ENCODE assay signal across 23 mouse cellular contexts in the genomic region with DNA sequence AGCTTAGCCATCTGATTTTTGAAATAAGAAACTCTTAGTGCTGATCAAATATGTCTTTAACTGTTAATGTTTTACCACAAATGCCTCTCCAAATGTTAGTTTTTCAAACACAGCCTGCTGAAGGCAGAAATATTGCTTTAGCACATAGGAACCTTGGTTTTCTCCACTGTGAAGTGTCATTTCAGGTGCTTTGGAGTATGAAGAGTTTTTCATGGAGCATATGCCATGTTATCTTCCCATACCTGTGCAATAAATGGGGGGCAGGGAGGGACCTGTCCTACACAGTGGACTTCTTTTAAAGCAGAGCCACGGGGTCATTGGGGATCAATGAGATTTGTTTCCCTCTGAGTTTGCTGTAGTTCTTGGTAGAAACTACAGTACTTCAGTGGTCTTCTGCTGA.
"Had no signal": no experiment of that assay in that cellular context is flagged by ENCODE, and none has a peak within 500 bp of the region (broad histone marks: within the 10 kb centered on the region; RNA-seq: fewer than 3 reads in every experiment).

No protein-coding gene starts in this region.

- H3K9ac ChIP-seq: heart, embryonic 12.5 days; hindbrain, embryonic 12.5 days; hindbrain, embryonic 14.5 days; intestine, embryonic 15.5 days had no signal

- H3K9me3 ChIP-seq: heart, embryonic 10.5 days; heart, embryonic 12.5 days; hindbrain, embryonic 10.5 days; hindbrain, embryonic 12.5 days; intestine, embryonic 15.5 days had no signal

- H3K27me3 ChIP-seq: heart, embryonic 12.5 days; hindbrain, embryonic 12.5 days; intestine, embryonic 15.5 days had no signal

- ATAC-seq: forebrain, embryonic 16.5 days; hindbrain, embryonic 16.5 days; inflammation-experienced regulatory T-cells, adult 6 months; intestine, embryonic 15.5 days; intestine, postnatal 0 days had no signal

- H3K4me1 ChIP-seq: heart, embryonic 10.5 days; heart, embryonic 12.5 days; hindbrain, embryonic 10.5 days; hindbrain, embryonic 12.5 days; intestine, embryonic 15.5 days had no signal

- H3K4me2 ChIP-seq: heart, embryonic 12.5 days; hindbrain, embryonic 12.5 days; hindbrain, embryonic 14.5 days; intestine, embryonic 15.5 days had no signal

- H3K27ac ChIP-seq: gastrocnemius, adult 2 months; heart, embryonic 10.5 days; hindbrain, embryonic 10.5 days; hindbrain, embryonic 12.5 days; hindbrain, embryonic 14.5 days; intestine, embryonic 15.5 days had no signal

- DNase-seq: gastrocnemius, adult 2 months; gastrocnemius, postnatal 10 days; gastrocnemius, postnatal 25 days; heart, adult 18-20 months; heart, postnatal 10 days; heart, postnatal 4 days; kidney, adult 18-20 months; kidney, adult 8-10 months; kidney, postnatal 10 days; kidney, postnatal 36 days; layer of hippocampus, adult 9-11 months; layer of hippocampus, postnatal 36 days; left cerebral cortex, postnatal 4 days had no signal

- H3K4me3 ChIP-seq: gastrocnemius, adult 2 months; heart, embryonic 10.5 days; heart, embryonic 12.5 days; hindbrain, embryonic 10.5 days; hindbrain, embryonic 12.5 days; intestine, embryonic 15.5 days had no signal

- H3K36me3 ChIP-seq: heart, embryonic 10.5 days; heart, embryonic 12.5 days; hindbrain, embryonic 10.5 days; hindbrain, embryonic 12.5 days; intestine, embryonic 15.5 days had no signal
